8 mouse cellular contexts compared by ENCODE assay signal in genomic region chr5:149440180-149440573, GRCm38 (mm10). TPM values are rescaled to one million over a fixed set of nuclear protein-coding genes. Genes with fewer than 3 reads are reported as not detected.
DNase-seq lines count a peak whose midpoint lies in the region; ATAC-seq lines count a peak whose summit lies in the region.

No protein-coding gene starts in this region.

- 1% methylated on average over 18 of the region's 18 CpGs for WGBS in kidney, embryonic 15.5 days
- WGBS in neural tube, embryonic 11.5 days: under 1% methylated on average over 17 of the region's 18 CpGs

- H3K27me3 ChIP-seq in erythroblast, embryonic 14.5 days (ENCODE audit: control insufficient read depth): peaks cover 15% of the 10 kb centered on the region
- H3K27me3 ChIP-seq in kidney, embryonic 15.5 days: peaks cover 12% of the 10 kb centered on the region; the same call in 1 of the 2 replicates
- no peaks in the 10 kb centered on the region for H3K27me3 ChIP-seq in neural tube, embryonic 11.5 days (ENCODE audit: control insufficient read depth, insufficient read depth, low read length)

- no peaks in the 10 kb centered on the region for H3K36me3 ChIP-seq in erythroblast, embryonic 14.5 days (ENCODE audit: control insufficient read depth)
- no peaks in the 10 kb centered on the region for H3K36me3 ChIP-seq in kidney, embryonic 15.5 days
- no peaks in the 10 kb centered on the region for H3K36me3 ChIP-seq in neural tube, embryonic 11.5 days (ENCODE audit: control insufficient read depth, insufficient read depth, low read length)

- peaks cover 45% of the 10 kb centered on the region for H3K4me1 ChIP-seq in erythroblast, embryonic 14.5 days (ENCODE audit: control insufficient read depth)
- H3K4me1 ChIP-seq in kidney, embryonic 15.5 days: peaks cover 19% of the 10 kb centered on the region
- H3K4me1 ChIP-seq in neural tube, embryonic 11.5 days (ENCODE audit: control insufficient read depth, insufficient read depth, low read length): peaks cover 10% of the 10 kb centered on the region

- 0 out of 2 replicates have a peak overlapping the region, but pooled peaks have one; percentile 38 for H3K9ac ChIP-seq in kidney, embryonic 15.5 days
- H3K9ac ChIP-seq in neural tube, embryonic 11.5 days (ENCODE audit: low read length): peak overlapping the region; percentile 66

- H3K4me3 ChIP-seq in erythroblast, embryonic 14.5 days (replicated peaks): peak overlapping the region; percentile 56
- H3K4me3 ChIP-seq in kidney, embryonic 15.5 days (replicated peaks): peak overlapping the region; percentile 47
- H3K4me3 ChIP-seq in neural tube, embryonic 11.5 days (ENCODE audit: low read depth, low read length): peak overlapping the region; percentile 36

- H3K27ac ChIP-seq in kidney, embryonic 15.5 days: peak overlapping the region; percentile 72
- H3K27ac ChIP-seq in neural tube, embryonic 11.5 days (ENCODE audit: low read depth, low read length): peak overlapping the region; percentile 95

- DNase-seq in embryo, embryonic 11 days: peak; percentile 76
- DNase-seq in gastrocnemius, postnatal 4 days (ENCODE audit: low spot score in 2 of 2): peak; percentile 40 to 77
- peak; percentile 43 for DNase-seq in liver
- DNase-seq in neural tube, embryonic 11.5 days (ENCODE audit: low spot score): peak; percentile 83
- peak; percentile 51 to 67 for DNase-seq in thymus, adult 18-20 months

- H3K9me3 ChIP-seq in erythroblast, embryonic 14.5 days (ENCODE audit: control insufficient read depth, low read length): no peaks in the 10 kb centered on the region
- H3K9me3 ChIP-seq in kidney, embryonic 15.5 days (replicated peaks): no peaks in the 10 kb centered on the region
- H3K9me3 ChIP-seq in neural tube, embryonic 11.5 days (ENCODE audit: control insufficient read depth, low read length): no peaks in the 10 kb centered on the region

- ATAC-seq in erythroblast, adult 5-6 weeks (replicated peaks; ENCODE audit: low FRiP score, poor library complexity, severe bottlenecking): no peak
- peak; percentile 86 for ATAC-seq in kidney, embryonic 15.5 days (replicated peaks; ENCODE audit: low FRiP score)
- ATAC-seq in neural tube, embryonic 11.5 days (ENCODE audit: insufficient read depth, low FRiP score, low TSS enrichment): peak; percentile 83

- peak overlapping the region; percentile 90 for H3K4me2 ChIP-seq in kidney, embryonic 15.5 days
- peak overlapping the region; percentile 76 for H3K4me2 ChIP-seq in neural tube, embryonic 11.5 days (ENCODE audit: low read depth)

RNA-seq across cellular contexts. Expression of gene Tex26, which starts 0.7 kb away (rescaled TPM):
- not detected in 2 replicates for polyA plus RNA-seq in erythroblast, embryonic 14.5 days (2012)
- not detected in 2 replicates for total RNA-seq in erythroblast, adult 5-6 weeks (2015; ENCODE audit: low replicate concordance)
- total RNA-seq in erythroblast, adult 5-6 weeks (2017; ENCODE audit: low replicate concordance): not detected in 2 replicates
- total RNA-seq in gastrocnemius, postnatal 4 days (2021): under 1 TPM; 0.25 to 0.60 TPM
- 0.26 TPM in 1 of 2 replicates, not detected in the other for polyA plus RNA-seq in kidney, embryonic 15.5 days (2015; fragmentation: Nextera tagmentation; extraction: Ambion mirVana)
- polyA plus RNA-seq in neural tube, embryonic 11.5 days (2014; fragmentation: Nextera tagmentation; extraction: Ambion mirVana): 0.49 and 1.4 TPM in 2 replicates

RNA-seq across cellular contexts. Expression of gene Medag, which starts 28.6 kb away (rescaled TPM):
- polyA plus RNA-seq in erythroblast, embryonic 14.5 days (2012): not detected in 2 replicates
- not detected in 2 replicates for total RNA-seq in erythroblast, adult 5-6 weeks (2015; ENCODE audit: low replicate concordance)
- total RNA-seq in erythroblast, adult 5-6 weeks (2017; ENCODE audit: low replicate concordance): not detected in 2 replicates
- total RNA-seq in gastrocnemius, postnatal 4 days (2021): 10 to 100 TPM; 32.1 to 36.4 TPM
- 0.48 and 0.62 TPM in 2 replicates for polyA plus RNA-seq in kidney, embryonic 15.5 days (2015; fragmentation: Nextera tagmentation; extraction: Ambion mirVana)
- 0.16 and 0.28 TPM in 2 replicates for polyA plus RNA-seq in neural tube, embryonic 11.5 days (2014; fragmentation: Nextera tagmentation; extraction: Ambion mirVana)
